Mouse (Mus musculus) stomach, postnatal 0 days (tissue): ENCODE results near the gene Sptbn2. TPM values are rescaled to one million over a fixed set of nuclear protein-coding genes. Genes with fewer than 3 reads are reported as not detected.
A peak's percentile ranks its signal among the peaks of the same experiment; 100 is the strongest.

Experiments used
- ATAC-seq: fragments of 200-750 bp; cut with Nextera tagmentation; 2 replicates; pipeline ENCODE4 v1.8.0; 2017; ENCODE audit not compliant: low FRiP score, low TSS enrichment
- DNase-seq: peaks from one replicate; pipeline ENCODE4 v3.0.0-alpha.2; 2016; ENCODE audit warnings: low spot score
- H3K27ac ChIP-seq: fragments of 300-500 bp; sonication (generic); replicated peaks from 2 replicates; pipeline ENCODE4 v1.5.1; 2014; ENCODE audit warnings: mild to moderate bottlenecking, control low read depth
- H3K27me3 ChIP-seq: fragments of 300-500 bp; sonication (generic); 2 replicates; pipeline ENCODE4 v1.6.1; 2014; ENCODE audit warnings: low read length; ENCODE audit not compliant: control insufficient read depth, insufficient read depth
- H3K36me3 ChIP-seq: fragments of 300-500 bp; sonication (generic); 2 replicates; pipeline ENCODE4 v1.6.1; 2014; ENCODE audit warnings: low read length, mixed read lengths; ENCODE audit not compliant: control insufficient read depth, insufficient read depth
- H3K4me1 ChIP-seq: fragments of 300-500 bp; sonication (generic); replicated peaks from 2 replicates; pipeline ENCODE4 v1.6.1; 2014; ENCODE audit warnings: antibody characterized with exemption; ENCODE audit not compliant: control insufficient read depth, insufficient read depth
- H3K4me2 ChIP-seq: fragments of 300-500 bp; sonication (generic); replicated peaks from 2 replicates; pipeline ENCODE4 v1.6.1; 2014; ENCODE audit warnings: low read depth, mild to moderate bottlenecking, control low read depth, moderate library complexity
- H3K4me3 ChIP-seq: fragments of 300-500 bp; sonication (generic); 2 replicates; pipeline ENCODE4 v1.5.1; 2014; ENCODE audit warnings: low read depth, low read length, control low read depth
- H3K9ac ChIP-seq: fragments of 300-500 bp; sonication (generic); 2 replicates; pipeline ENCODE4 v1.6.1; 2014; ENCODE audit warnings: mild to moderate bottlenecking, low read length, control low read depth, mixed read lengths
- H3K9me3 ChIP-seq: fragments of 300-500 bp; sonication (generic); 2 replicates; pipeline ENCODE4 v1.6.1; 2016; ENCODE audit warnings: low read length; ENCODE audit not compliant: control insufficient read depth
- CTCF ChIP-seq: IDR thresholded peaks from 2 replicates; pipeline ENCODE4 v1.5.1; 2016; ENCODE audit warnings: antibody characterized with exemption, low read depth, mild to moderate bottlenecking, moderate library complexity
- EP300 ChIP-seq: optimal IDR thresholded peaks from 2 replicates; pipeline ENCODE3; 2016; ENCODE audit warnings: antibody characterized with exemption
- WGBS: fragments of 180-500 bp; shearing (Covaris S2); extraction: QIAGEN DNeasy Blood & Tissue Kit; methylation state at CpG from one replicate; pipeline ENCODE4 v1.1.7; 2014; 5-methylcytosine and 5-hydroxymethylcytosine counted together
- polyA plus RNA-seq: library from polyadenylated mRNA; unstranded; fragments of >200 nt; fragmentation: Nextera tagmentation; extraction: Ambion mirVana; gene quantifications from 2 replicates; pipeline ENCODE4 v1.2.1, GENCODE M21; 2015

Sptbn2 gene
- polyA plus RNA-seq, 1 experiment from 2014 or later, result 3.5 TPM

DNA sequence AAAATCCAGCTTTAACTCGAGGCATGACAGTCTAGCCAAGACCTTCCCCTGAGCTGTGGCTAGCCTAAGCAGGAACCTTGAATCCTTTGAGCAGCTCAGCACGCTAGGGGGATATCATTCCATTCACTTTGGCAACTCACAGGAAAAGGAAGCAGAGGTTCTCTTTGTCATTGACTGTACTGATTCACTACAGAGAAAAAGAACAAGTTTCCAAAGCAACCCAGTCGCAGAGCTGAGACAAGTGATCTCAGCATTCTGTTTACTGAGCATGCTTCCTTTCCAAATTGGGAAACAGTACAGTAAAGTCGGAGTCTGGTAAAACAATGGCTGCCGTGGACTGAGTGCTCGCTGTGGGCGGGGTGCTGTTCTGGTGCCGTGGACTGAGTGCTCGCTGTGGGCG, 2.2 kb upstream of the Sptbn2 start:
- Histone ChIP-seq H3K4me3 (no peak overlapping the region), H3K9me3 (no peaks in the 10 kb centered on the region), H3K9ac (no peak overlapping the region), H3K4me1 (no peaks in the 10 kb centered on the region), H3K36me3 (no peaks in the 10 kb centered on the region), H3K27me3 (peaks cover 16% of the 10 kb centered on the region; the same call in 1 of the 2 replicates), H3K4me2 (no peak overlapping the region), H3K27ac (no peak overlapping the region)
- DNase-seq (no peak), ATAC-seq (no peak)
- 68% methylated on average over 10 of the region's 10 CpGs for WGBS
- TF ChIP-seq CTCF (no peak), EP300 (no peak)

DNA sequence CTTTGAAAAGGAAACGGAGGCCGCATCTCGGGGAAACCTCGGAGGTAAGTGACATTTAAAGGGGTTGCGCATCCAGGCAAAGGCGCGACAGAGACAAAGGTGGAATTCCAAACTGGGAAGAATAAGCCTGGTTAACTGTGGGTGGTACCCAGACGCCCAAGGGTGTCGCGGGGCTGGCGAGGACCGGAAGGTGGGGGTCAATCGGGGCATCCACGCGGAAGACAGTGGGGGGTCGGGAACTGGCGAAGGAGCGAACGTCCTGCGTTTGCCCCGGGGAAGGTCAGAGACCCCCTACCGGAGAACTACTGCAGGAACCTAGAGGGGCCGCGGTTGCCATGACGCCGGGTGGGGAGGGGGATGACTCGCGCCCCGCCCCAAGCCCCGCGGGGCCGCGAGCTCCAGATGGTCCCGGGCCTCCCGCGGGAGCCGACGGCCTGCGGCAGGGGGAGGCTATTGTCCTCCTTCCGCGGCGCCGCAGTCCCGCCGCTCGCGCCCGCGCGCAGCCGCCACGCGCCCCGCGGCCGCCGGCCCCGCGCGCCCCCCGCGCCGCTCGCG, 711 bp downstream of the Sptbn2 start:
- peak overlapping the region; percentile 92 for H3K4me2 ChIP-seq
- H3K4me3 ChIP-seq, result peak overlapping the region; percentile 51
- peak overlapping the region; percentile 55 for H3K9ac ChIP-seq
- DNase-seq, result no peak
- H3K27me3 ChIP-seq, result peaks cover 16% of the 10 kb centered on the region; the same call in 1 of the 2 replicates
- 1% methylated on average over 41 of the region's 65 CpGs for WGBS
- no peaks in the 10 kb centered on the region for H3K4me1 ChIP-seq
- no peaks in the 10 kb centered on the region for H3K9me3 ChIP-seq
- no peaks in the 10 kb centered on the region for H3K36me3 ChIP-seq
- no peak for TF ChIP-seq EP300
- TF ChIP-seq CTCF, result no peak
- H3K27ac ChIP-seq, result no peak overlapping the region
- ATAC-seq, result no peak

DNA sequence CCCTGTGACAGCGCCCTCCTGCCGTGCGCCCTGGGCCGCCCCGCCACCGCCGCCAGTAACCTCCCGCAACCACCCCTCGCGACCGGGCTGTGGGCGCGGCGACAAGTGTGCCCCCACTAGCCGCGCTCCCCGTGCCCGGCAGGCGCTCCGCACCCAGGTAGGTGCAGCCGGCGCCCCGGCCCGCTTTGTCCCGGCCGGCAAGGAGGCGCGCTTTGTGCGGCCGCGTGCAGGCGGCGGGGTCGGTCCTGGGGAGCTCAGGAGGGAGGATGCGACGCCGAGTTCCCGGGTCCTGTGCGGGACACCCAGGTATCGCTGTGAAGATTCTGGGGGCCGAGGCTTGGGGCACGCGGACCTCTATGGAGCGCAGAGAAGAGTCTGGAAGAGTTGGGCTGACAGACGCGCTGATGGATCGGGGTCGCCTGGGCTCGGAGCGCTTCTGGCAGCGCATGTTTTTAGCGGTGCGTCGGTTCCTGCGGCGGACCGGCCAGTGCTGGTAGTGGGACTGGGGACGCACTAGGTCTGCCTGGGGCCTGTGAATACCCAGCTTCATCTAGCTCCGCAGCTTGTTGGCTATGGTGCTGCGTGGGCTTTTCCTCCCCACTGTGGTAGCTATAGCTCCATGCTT, 1.3 kb downstream of the Sptbn2 start:
- WGBS, result 2% methylated on average over 48 of the region's 60 CpGs
- ATAC-seq (peak; percentile 44; the same call in 1 of the 2 replicates), DNase-seq (no peak)

DNA sequence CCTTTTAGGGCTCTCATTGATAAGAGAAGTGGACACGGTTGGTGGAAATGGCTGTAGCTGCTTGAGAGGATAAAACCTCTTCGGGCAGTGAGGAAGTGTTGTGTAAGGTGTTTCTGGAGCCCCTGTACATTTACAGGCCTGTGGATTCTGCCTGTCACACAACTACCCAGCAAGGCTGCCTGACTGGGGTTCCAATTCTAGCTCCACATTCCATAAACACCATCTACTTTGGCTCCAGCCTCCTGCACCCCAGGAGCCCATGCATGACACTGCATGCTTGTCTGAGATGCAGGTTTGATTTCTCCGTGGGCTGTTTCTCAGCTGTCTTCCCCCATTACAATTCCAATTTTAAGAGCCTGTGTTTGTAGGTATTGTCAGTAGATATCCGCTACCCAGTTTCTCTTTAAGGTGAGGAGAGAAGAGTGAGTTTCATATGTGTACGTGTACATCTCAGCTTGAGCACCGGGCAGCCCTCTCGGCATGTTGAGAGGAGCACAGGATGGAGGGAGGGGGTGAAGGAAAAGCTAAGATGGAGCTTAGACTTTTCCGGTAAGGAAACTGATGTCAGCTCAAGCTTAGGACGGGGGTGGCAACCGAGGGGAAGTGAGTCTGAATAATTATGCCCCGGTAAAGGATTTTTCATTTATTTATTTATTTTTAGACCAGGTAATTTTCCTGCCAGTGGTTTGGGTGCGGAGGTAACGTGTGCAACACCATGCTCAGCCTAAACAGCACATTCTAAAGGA, 2.0 kb downstream of the Sptbn2 start:
- TF ChIP-seq EP300 (no peak), CTCF (no peak)
- ATAC-seq, result no peak
- H3K4me2 ChIP-seq, result peak overlapping the region; percentile 92
- no peaks in the 10 kb centered on the region for H3K4me1 ChIP-seq
- H3K9ac ChIP-seq, result no peak overlapping the region
- no peak overlapping the region for H3K27ac ChIP-seq
- no peak for DNase-seq
- peak overlapping the region; percentile 51 for H3K4me3 ChIP-seq
- no peaks in the 10 kb centered on the region for H3K9me3 ChIP-seq
- 58% methylated on average over 13 of the region's 13 CpGs for WGBS
- peaks cover 16% of the 10 kb centered on the region; the same call in 1 of the 2 replicates for H3K27me3 ChIP-seq
- no peaks in the 10 kb centered on the region for H3K36me3 ChIP-seq

More for the DNA sequence above, 1.3 kb downstream of the Sptbn2 start:
- no peaks in the 10 kb centered on the region for H3K4me1 ChIP-seq
- no peaks in the 10 kb centered on the region for H3K9me3 ChIP-seq
- H3K36me3 ChIP-seq, result no peaks in the 10 kb centered on the region
- H3K4me3 ChIP-seq, result peak overlapping the region; percentile 51
- H3K27me3 ChIP-seq, result peaks cover 16% of the 10 kb centered on the region; the same call in 1 of the 2 replicates
- peak overlapping the region; percentile 92 for H3K4me2 ChIP-seq
- H3K9ac ChIP-seq, result peak overlapping the region; percentile 55
- TF ChIP-seq CTCF, result no peak
- TF ChIP-seq EP300, result no peak
- H3K27ac ChIP-seq, result no peak overlapping the region

DNA sequence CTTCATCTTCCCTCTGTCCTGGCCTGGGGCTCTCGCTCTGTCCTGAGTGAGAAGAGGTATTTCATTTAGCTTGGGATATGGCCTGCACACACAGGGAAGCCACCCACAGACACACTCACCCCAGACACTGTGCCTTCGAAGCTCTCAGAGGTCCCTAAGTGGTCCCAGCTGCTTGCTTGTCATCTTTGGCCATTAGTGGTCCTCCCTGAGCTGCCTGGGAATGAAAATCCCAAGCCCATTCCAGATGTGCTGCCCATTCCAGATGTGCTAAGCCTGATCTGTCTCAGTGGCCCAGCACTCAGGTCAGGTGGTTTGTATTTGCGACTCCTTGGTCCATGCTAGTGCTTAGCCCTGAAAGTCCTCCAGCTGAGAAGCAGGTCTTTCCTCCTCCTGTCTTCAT, 2.9 kb downstream of the Sptbn2 start:
- Histone ChIP-seq H3K4me1 (no peaks in the 10 kb centered on the region), H3K36me3 (no peaks in the 10 kb centered on the region), H3K27ac (no peak overlapping the region), H3K27me3 (peaks cover 16% of the 10 kb centered on the region; the same call in 1 of the 2 replicates), H3K4me2 (no peak overlapping the region), H3K9ac (no peak overlapping the region), H3K9me3 (no peaks in the 10 kb centered on the region), H3K4me3 (no peak overlapping the region)
- WGBS, result 79% methylated on average over 3 of the region's 3 CpGs
- ATAC-seq, result no peak
- TF ChIP-seq CTCF, result no peak
- TF ChIP-seq EP300, result no peak
- DNase-seq, result no peak
